24 mouse cellular contexts compared by ENCODE assay signal in the genomic region with DNA sequence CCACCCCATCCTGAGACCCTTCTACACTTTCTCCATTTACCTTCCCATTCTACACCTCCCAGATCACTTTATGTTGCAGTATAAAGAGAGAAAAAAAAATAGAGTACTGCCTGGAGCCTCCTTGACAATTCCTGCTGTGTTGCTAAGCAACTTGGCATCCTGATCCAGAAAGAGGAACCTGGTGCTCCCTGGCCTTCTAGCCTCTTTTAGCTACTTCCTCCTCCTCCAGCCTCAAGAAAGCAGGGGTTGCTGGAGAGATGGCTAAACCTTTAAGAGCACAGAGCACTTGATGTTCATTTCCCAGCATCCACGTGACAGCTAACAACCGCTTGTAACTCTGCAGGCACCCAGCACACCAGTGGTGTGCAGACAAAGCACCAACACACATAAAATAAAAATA. TPM values are rescaled to one million over a fixed set of nuclear protein-coding genes. Genes with fewer than 3 reads are reported as not detected.
DNase-seq lines count a peak whose midpoint lies in the region; ATAC-seq and TF ChIP-seq lines count a peak whose summit lies in the region.
"Had no signal": no experiment of that assay in that cellular context is flagged by ENCODE, and none has a peak within 500 bp of the region (broad histone marks: within the 10 kb centered on the region; RNA-seq: fewer than 3 reads in every experiment).

No protein-coding gene starts in this region.

- H3K79me2 ChIP-seq in MEL (ENCODE audit: control insufficient read depth, insufficient read depth, low read length, poor library complexity): no peaks in the 10 kb centered on the region

- no peak for TF ChIP-seq EP300 in MEL (IDR thresholded peaks at IDR 0.05; ENCODE audit: low read depth in 1 of 2, low read length in 2 of 2)

- TF ChIP-seq POLR2A in MEL (IDR thresholded peaks at IDR 0.05; ENCODE audit: control insufficient read depth in 1 of 2, insufficient read depth in 1 of 2, low read depth in 1 of 2, low read length in 2 of 2, poor library complexity in 1 of 2): no peak

- 60% methylated on average over 2 of the region's 2 CpGs for WGBS in midbrain, embryonic 14.5 days
- WGBS in midbrain, embryonic 13.5 days: 58% methylated on average over 2 of the region's 2 CpGs

- H3K9ac ChIP-seq in midbrain, embryonic 14.5 days (replicated peaks; ENCODE audit: low read length): 0 out of 2 replicates have a peak overlapping the region, but pooled peaks have one; percentile 6
- H3K9ac ChIP-seq in midbrain, embryonic 13.5 days (replicated peaks): no peak overlapping the region
- no peak overlapping the region for H3K9ac ChIP-seq in MEL (ENCODE audit: control insufficient read depth, low read depth, low read length, poor library complexity, severe bottlenecking)
- H3K9ac ChIP-seq: embryonic facial prominence, embryonic 15.5 days; forebrain, embryonic 15.5 days; heart, embryonic 13.5 days; hindbrain, embryonic 12.5 days had no signal

- H3K4me3 ChIP-seq in midbrain, embryonic 14.5 days (replicated peaks; ENCODE audit: low read depth, low read length): no peak overlapping the region
- H3K4me3 ChIP-seq in midbrain, embryonic 13.5 days (replicated peaks): no peak overlapping the region
- H3K4me3 ChIP-seq in MEL (ENCODE audit: control insufficient read depth in 1 of 2, insufficient read depth in 1 of 2, low read depth in 2 of 2, low read length in 2 of 2): no peak overlapping the region
- H3K4me3 ChIP-seq: embryonic facial prominence, embryonic 15.5 days; erythroblast, embryonic 14.5 days; forebrain, embryonic 15.5 days; heart, adult 2 months; heart, embryonic 13.5 days; hindbrain, embryonic 12.5 days had no signal

- TF ChIP-seq RAD21 in MEL (IDR thresholded peaks at IDR 0.05; ENCODE audit: low read depth, low read length): no peak

- DNase-seq in midbrain, embryonic 14.5 days: no peak
- peak; percentile 31 for DNase-seq in MEL (ENCODE audit: low read depth, low spot score)
- peak; percentile 74 for DNase-seq in brain, adult 2 months (ENCODE audit: low read depth, low spot score)
- no peak for DNase-seq in adrenal gland, adult 2 months
- DNase-seq: adrenal gland, postnatal 14 days; cerebellum, adult 2 months; cerebellum, postnatal 10 days; embryo, embryonic 11 days; gastrocnemius, postnatal 10 days; heart, adult 2 months; heart, postnatal 36 days had no signal

- no peaks in the 10 kb centered on the region for H3K9me3 ChIP-seq in midbrain, embryonic 14.5 days (ENCODE audit: control insufficient read depth, low read length)
- H3K9me3 ChIP-seq in midbrain, embryonic 13.5 days: no peaks in the 10 kb centered on the region
- H3K9me3 ChIP-seq in MEL (replicated peaks; ENCODE audit: insufficient read depth, low read length): no peaks in the 10 kb centered on the region
- H3K9me3 ChIP-seq: embryonic facial prominence, embryonic 15.5 days; forebrain, embryonic 15.5 days; heart, embryonic 13.5 days; hindbrain, embryonic 12.5 days had no signal

- no peak for ATAC-seq in midbrain, embryonic 14.5 days (ENCODE audit: low FRiP score, low TSS enrichment)
- ATAC-seq in midbrain, embryonic 13.5 days: no peak
- 0 out of 2 replicates have a peak, but pooled peaks have one; percentile 37 for ATAC-seq in megakaryocyte progenitor cell, adult 5-6 weeks (replicated peaks; ENCODE audit: poor library complexity)
- ATAC-seq: forebrain, embryonic 15.5 days; hindbrain, embryonic 16.5 days had no signal

- H3K27me3 ChIP-seq in midbrain, embryonic 14.5 days (ENCODE audit: control insufficient read depth, insufficient read depth, low read length): no peaks in the 10 kb centered on the region
- H3K27me3 ChIP-seq in midbrain, embryonic 13.5 days: peaks cover 2% of the 10 kb centered on the region; the same call in 1 of the 2 replicates
- H3K27me3 ChIP-seq in MEL (ENCODE audit: control insufficient read depth in 1 of 2, insufficient read depth in 2 of 2, low read length in 2 of 2): peaks cover 0 to 6% of the 10 kb centered on the region in 2 experiments; a peak in 2 of 4 replicates

- no peaks in the 10 kb centered on the region for H3K4me1 ChIP-seq in midbrain, embryonic 14.5 days (ENCODE audit: control insufficient read depth, insufficient read depth, low read length)
- no peaks in the 10 kb centered on the region for H3K4me1 ChIP-seq in midbrain, embryonic 13.5 days (replicated peaks)
- no peaks in the 10 kb centered on the region for H3K4me1 ChIP-seq in MEL (ENCODE audit: control insufficient read depth in 1 of 2, insufficient read depth in 2 of 2, low read length in 2 of 2)
- H3K4me1 ChIP-seq: embryonic facial prominence, embryonic 15.5 days; forebrain, embryonic 15.5 days; heart, embryonic 13.5 days; hindbrain, embryonic 12.5 days had no signal

- no peak for TF ChIP-seq CTCF in MEL (IDR thresholded peaks at IDR 0.05 in 2 of 3, conservative IDR thresholded peaks at IDR 0.05 in 1 of 3; ENCODE audit: control insufficient read depth in 1 of 3, insufficient read depth in 1 of 3, low read depth in 2 of 3, low read length in 3 of 3, poor library complexity in 1 of 3, severe bottlenecking in 1 of 3)

- H3K27ac ChIP-seq in midbrain, embryonic 14.5 days (replicated peaks; ENCODE audit: low read depth, low read length): no peak overlapping the region
- H3K27ac ChIP-seq in midbrain, embryonic 13.5 days: no peak overlapping the region
- H3K27ac ChIP-seq in MEL (ENCODE audit: control insufficient read depth, low read depth, low read length): no peak overlapping the region
- H3K27ac ChIP-seq: embryonic facial prominence, embryonic 15.5 days; forebrain, embryonic 15.5 days; heart, adult 2 months; heart, embryonic 13.5 days; hindbrain, embryonic 12.5 days had no signal

- H3K4me2 ChIP-seq in midbrain, embryonic 14.5 days (ENCODE audit: low read length): no peak overlapping the region
- no peak overlapping the region for H3K4me2 ChIP-seq in midbrain, embryonic 13.5 days (replicated peaks)
- H3K4me2 ChIP-seq: embryonic facial prominence, embryonic 15.5 days; forebrain, embryonic 15.5 days; heart, embryonic 13.5 days; hindbrain, embryonic 12.5 days had no signal

- no peaks in the 10 kb centered on the region for H3K36me3 ChIP-seq in midbrain, embryonic 14.5 days (ENCODE audit: control insufficient read depth, insufficient read depth, low read length)
- H3K36me3 ChIP-seq in midbrain, embryonic 13.5 days: no peaks in the 10 kb centered on the region
- H3K36me3 ChIP-seq in MEL (ENCODE audit: control insufficient read depth in 1 of 2, insufficient read depth in 2 of 2, low read length in 2 of 2): no peaks in the 10 kb centered on the region
- H3K36me3 ChIP-seq: embryonic facial prominence, embryonic 15.5 days; forebrain, embryonic 15.5 days; heart, embryonic 13.5 days; hindbrain, embryonic 12.5 days had no signal

TF ChIP-seq in MEL, 35 proteins besides CTCF, POLR2A, EP300 and RAD21:
- TF ChIP-seq CHD1 (IDR thresholded peaks at IDR 0.05; ENCODE audit: low read depth, low read length): no peak
- TF ChIP-seq USF2 (IDR thresholded peaks at IDR 0.05; ENCODE audit: borderline replicate concordance in 1 of 2, insufficient read depth in 1 of 2, low read depth in 1 of 2, low read length in 2 of 2): no peak
- no peak for TF ChIP-seq TCF12 (IDR thresholded peaks at IDR 0.05; ENCODE audit: low read depth, low read length)

RNA-seq across cellular contexts. Expression of gene Fev, which starts 13.0 kb away (rescaled TPM):
- 3.0 and 3.3 TPM in 2 replicates for polyA plus RNA-seq in midbrain, embryonic 14.5 days (2014; fragmentation: Nextera tagmentation; extraction: Ambion mirVana)
- polyA plus RNA-seq in midbrain, embryonic 13.5 days (2015; fragmentation: Nextera tagmentation; extraction: Ambion mirVana): 1.8 and 5.1 TPM in 2 replicates
- not detected in 2 replicates for total RNA-seq in MEL (2012; rRNA removed)
- not detected for polyA plus RNA-seq in MEL (2012; ENCODE audit: insufficient read depth in 1 of 2, insufficient read length in 2 of 2, low read depth in 1 of 2, low replicate concordance in 2 of 2, missing spikeins in 1 of 2)
- total RNA-seq in megakaryocyte progenitor cell, adult 5-6 weeks (2015): not detected in 2 replicates
- total RNA-seq in megakaryocyte progenitor cell, adult 5-6 weeks (2017): not detected in 2 replicates
- total RNA-seq in adrenal gland, adult 2 months (2021): 1 to 10 TPM; 1.3 to 2.0 TPM
- polyA plus RNA-seq in adrenal gland, adult 2 months (2012; rRNA removed): 1.8 and 3.1 TPM in 2 replicates
- total RNA-seq: ES-E14; gastrocnemius, postnatal 10 days; gastrocnemius, postnatal 4 days; heart, adult 2 months; heart, postnatal 36 days had no signal
- polyA plus RNA-seq: erythroblast, embryonic 14.5 days; forebrain, embryonic 11.5 days; frontal cortex, adult 2 months had no signal

RNA-seq across cellular contexts. Expression of gene Cdk5r2, which starts 17.5 kb away (rescaled TPM):
- 16.5 and 29.9 TPM in 2 replicates for polyA plus RNA-seq in midbrain, embryonic 14.5 days (2014; fragmentation: Nextera tagmentation; extraction: Ambion mirVana)
- 4.8 and 7.1 TPM in 2 replicates for polyA plus RNA-seq in midbrain, embryonic 13.5 days (2015; fragmentation: Nextera tagmentation; extraction: Ambion mirVana)
- not detected in 2 replicates for total RNA-seq in MEL (2012; rRNA removed)
- polyA plus RNA-seq in MEL (2012; ENCODE audit: insufficient read depth in 1 of 2, insufficient read length in 2 of 2, low read depth in 1 of 2, low replicate concordance in 2 of 2, missing spikeins in 1 of 2): not detected
- not detected in 2 replicates for total RNA-seq in megakaryocyte progenitor cell, adult 5-6 weeks (2015)
- not detected in 2 replicates for total RNA-seq in megakaryocyte progenitor cell, adult 5-6 weeks (2017)
- total RNA-seq in adrenal gland, adult 2 months (2021): 1 to 10 TPM; 3.1 to 4.6 TPM
- polyA plus RNA-seq in adrenal gland, adult 2 months (2012; rRNA removed): 8.7 and 11.6 TPM in 2 replicates
- total RNA-seq: heart, postnatal 36 days had no signal
- polyA plus RNA-seq: erythroblast, embryonic 14.5 days; heart, embryonic 13.5 days; heart, postnatal 0 days had no signal

RNA-seq across cellular contexts. Expression of gene Cryba2, which starts 20.7 kb away (rescaled TPM):
- 0.77 TPM in 1 of 2 replicates, not detected in the other for polyA plus RNA-seq in midbrain, embryonic 14.5 days (2014; fragmentation: Nextera tagmentation; extraction: Ambion mirVana)
- polyA plus RNA-seq in midbrain, embryonic 13.5 days (2015; fragmentation: Nextera tagmentation; extraction: Ambion mirVana): 0.64 and 1.9 TPM in 2 replicates
- total RNA-seq in MEL (2012; rRNA removed): not detected in 2 replicates
- polyA plus RNA-seq in MEL (2012; ENCODE audit: insufficient read depth in 1 of 2, insufficient read length in 2 of 2, low read depth in 1 of 2, low replicate concordance in 2 of 2, missing spikeins in 1 of 2): not detected
- total RNA-seq in megakaryocyte progenitor cell, adult 5-6 weeks (2015): not detected in 2 replicates
- not detected in 2 replicates for total RNA-seq in megakaryocyte progenitor cell, adult 5-6 weeks (2017)
- total RNA-seq in adrenal gland, adult 2 months (2021): 1 to 10 TPM in 1 of 2 experiments, under 1 TPM in 1; 0.52 to 1.8 TPM
- 0.55 and 0.85 TPM in 2 replicates for polyA plus RNA-seq in adrenal gland, adult 2 months (2012; rRNA removed)
- total RNA-seq: ES-E14; gastrocnemius, postnatal 10 days; gastrocnemius, postnatal 4 days; heart, adult 2 months; heart, postnatal 36 days had no signal
- polyA plus RNA-seq: erythroblast, embryonic 14.5 days; forebrain, embryonic 11.5 days; forebrain, embryonic 15.5 days; heart, embryonic 13.5 days; heart, postnatal 0 days had no signal

Comparison
In these comparisons a context has a peak if more than half of its experiments do, and no peak if none do; other contexts are left out.
1. DNase-seq: peak in MEL (single experiment) and brain, adult 2 months (single experiment); none in midbrain, embryonic 14.5 days (single experiment) and adrenal gland, adult 2 months (single experiment).